Mouse (Mus musculus) ES-E14 (cell line): ENCODE results near the gene Tnfrsf13c.

Experiments
- CHD2 ChIP-seq: IDR thresholded peaks from 2 replicates; pipeline ENCODE4 v1.6.1; 2014; ENCODE audit warnings: mild to moderate bottlenecking, low read depth, low read length, inconsistent platforms
- HCFC1 ChIP-seq: IDR thresholded peaks from 2 replicates; pipeline ENCODE4 v1.6.1; 2012; ENCODE audit warnings: low read length, inconsistent platforms, borderline replicate concordance; ENCODE audit not compliant: insufficient read depth
- MAFK ChIP-seq: IDR thresholded peaks from 2 replicates; pipeline ENCODE4 v1.6.1; 2014; ENCODE audit warnings: mild to moderate bottlenecking, low read depth, low read length, inconsistent platforms; ENCODE audit not compliant: insufficient read depth
- ZNF384 ChIP-seq: IDR thresholded peaks from 2 replicates; pipeline ENCODE4 v1.6.1; 2012; ENCODE audit warnings: low read depth, low read length, inconsistent platforms

- TF ChIP-seq ZNF384 (no peak), HCFC1 (no peak), CHD2 (no peak), MAFK (no peak)
Observed at GRCm38 (mm10) chr15:82197937-82198336, 26.2 kb downstream of the Tnfrsf13c start.
